Comparison of ENCODE assay signal across 7 mouse cellular contexts in the genomic region with DNA sequence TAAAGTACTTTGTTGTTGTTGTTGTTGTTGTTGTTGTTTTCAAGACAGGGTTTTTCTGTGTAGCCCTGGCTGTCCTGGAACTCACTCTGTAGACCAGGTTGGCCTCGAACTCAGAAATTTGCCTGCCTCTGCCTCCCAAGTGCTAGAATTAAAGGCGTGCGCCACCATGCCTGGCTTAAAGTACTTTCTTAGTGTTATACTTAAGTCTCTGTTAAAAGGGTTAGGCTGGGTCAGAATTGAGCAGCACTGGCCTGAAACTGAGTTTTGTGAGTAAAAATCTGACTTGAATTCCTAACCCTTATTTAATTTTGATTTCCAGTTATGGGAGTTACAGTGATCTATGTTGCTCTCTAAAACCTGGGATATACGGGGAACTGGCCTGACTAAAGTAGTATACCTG. TPM values are rescaled to one million over a fixed set of nuclear protein-coding genes. Genes with fewer than 3 reads are reported as not detected.
DNase-seq lines count a peak whose midpoint lies in the region; ATAC-seq and TF ChIP-seq lines count a peak whose summit lies in the region.
"Not testable (repeated sequence)": the region's sequence is repeated elsewhere in the genome, so short reads cannot be mapped to it uniquely, and the experiment has no call there.

No protein-coding gene starts in this region.

- H3K4me2 ChIP-seq in heart, embryonic 12.5 days; liver, postnatal 0 days (ENCODE audit: low read depth, low read length): not testable (repeated sequence)
- H3K4me2 ChIP-seq in liver, embryonic 13.5 days, result peak overlapping the region; percentile 71

- H3K9me3 ChIP-seq in MEL (replicated peaks; ENCODE audit: insufficient read depth, low read length); heart, embryonic 12.5 days (replicated peaks); liver, embryonic 13.5 days (replicated peaks); liver, postnatal 0 days (ENCODE audit: low read length): not testable (repeated sequence)

- intact Hi-C loops in gastrocnemius, adult 2 months (cut with DNase I), result not testable (repeated sequence)

- TF ChIP-seq EP300 in MEL (IDR thresholded peaks at IDR 0.05; ENCODE audit: low read depth in 1 of 2, low read length in 2 of 2); liver, postnatal 0 days (IDR thresholded peaks at IDR 0.05; ENCODE audit: low read depth): not testable (repeated sequence)

- H3K27me3 ChIP-seq in MEL (ENCODE audit: control insufficient read depth in 1 of 2, insufficient read depth in 2 of 2, low read length in 2 of 2); heart, embryonic 12.5 days (replicated peaks); liver, embryonic 13.5 days; liver, postnatal 0 days (ENCODE audit: insufficient read depth, low read length); small intestine, adult 2 months (ENCODE audit: control insufficient read depth, insufficient read depth, low read length): not testable (repeated sequence)

- H3K9ac ChIP-seq in MEL (ENCODE audit: control insufficient read depth, low read depth, low read length, poor library complexity, severe bottlenecking), result peak overlapping the region; percentile 30; the same call in 1 of the 2 replicates
- not testable (repeated sequence) for H3K9ac ChIP-seq in heart, embryonic 12.5 days; liver, postnatal 0 days (replicated peaks)
- H3K9ac ChIP-seq in liver, embryonic 13.5 days, result peak overlapping the region; percentile 38; the same call in 1 of the 2 replicates

- H3K4me1 ChIP-seq in MEL (ENCODE audit: control insufficient read depth in 1 of 2, insufficient read depth in 2 of 2, low read length in 2 of 2), result peaks cover 34 to 42% of the 10 kb centered on the region in 2 experiments
- peaks cover 39% of the 10 kb centered on the region for H3K4me1 ChIP-seq in heart, embryonic 12.5 days (replicated peaks)
- H3K4me1 ChIP-seq in liver, embryonic 13.5 days (replicated peaks), result peaks cover 88% of the 10 kb centered on the region
- peaks cover 58% of the 10 kb centered on the region for H3K4me1 ChIP-seq in liver, postnatal 0 days (ENCODE audit: insufficient read depth)
- H3K4me1 ChIP-seq in small intestine, adult 2 months (ENCODE audit: control insufficient read depth, insufficient read depth, insufficient read length, low read length), result not testable (repeated sequence)

- DNase-seq in MEL (ENCODE audit: low read depth, low spot score); gastrocnemius, adult 2 months; liver, embryonic 13.5 days: not testable (repeated sequence)
- DNase-seq in induced T-regulatory cell, adult 2 months (ENCODE audit: low read depth), result peak; percentile 60
- DNase-seq in liver, postnatal 0 days, result peak; percentile 6

- H3K27ac ChIP-seq in MEL (ENCODE audit: control insufficient read depth, low read depth, low read length), result peak overlapping the region; percentile 63
- peak overlapping the region; percentile 75 for H3K27ac ChIP-seq in gastrocnemius, adult 2 months
- H3K27ac ChIP-seq in heart, embryonic 12.5 days (ENCODE audit: poor library complexity, severe bottlenecking), result 0 out of 2 replicates have a peak overlapping the region, but pooled peaks have one; percentile 21
- peak overlapping the region; percentile 95 for H3K27ac ChIP-seq in liver, embryonic 13.5 days
- H3K27ac ChIP-seq in liver, postnatal 0 days (ENCODE audit: low read depth), result peak overlapping the region; percentile 53
- H3K27ac ChIP-seq in small intestine, adult 2 months (ENCODE audit: insufficient read depth, low read depth, low read length), result 0 out of 2 replicates have a peak overlapping the region, but pooled peaks have one; percentile 14

- not testable (repeated sequence) for TF ChIP-seq RAD21 in MEL (IDR thresholded peaks at IDR 0.05; ENCODE audit: low read depth, low read length)

- not testable (repeated sequence) for TF ChIP-seq POLR2A in MEL (IDR thresholded peaks at IDR 0.05; ENCODE audit: control insufficient read depth in 1 of 2, insufficient read depth in 1 of 2, low read depth in 1 of 2, low read length in 2 of 2, poor library complexity in 1 of 2); small intestine, adult 2 months (IDR thresholded peaks at IDR 0.05; ENCODE audit: low read depth, low read length)

- H3K36me3 ChIP-seq in MEL (ENCODE audit: control insufficient read depth in 1 of 2, insufficient read depth in 2 of 2, low read length in 2 of 2), result peaks cover 4 to 72% of the 10 kb centered on the region in 2 experiments
- H3K36me3 ChIP-seq in heart, embryonic 12.5 days; liver, embryonic 13.5 days; small intestine, adult 2 months (ENCODE audit: control insufficient read depth, insufficient read depth, low read length): not testable (repeated sequence)
- H3K36me3 ChIP-seq in liver, postnatal 0 days (replicated peaks; ENCODE audit: insufficient read depth, low read length), result peaks cover 16% of the 10 kb centered on the region

- H3K79me2 ChIP-seq in MEL (ENCODE audit: control insufficient read depth, insufficient read depth, low read length, poor library complexity), result peaks cover 64% of the 10 kb centered on the region

- not testable (repeated sequence) for ATAC-seq in heart, embryonic 12.5 days (ENCODE audit: insufficient number of reproducible peaks, low FRiP score); liver, embryonic 13.5 days (ENCODE audit: low read depth); liver, postnatal 0 days

- WGBS in heart, embryonic 12.5 days, result 89% methylated on average over 4 of the region's 4 CpGs
- WGBS in liver, embryonic 13.5 days (ENCODE audit: insufficient replicate concordance), result 57% methylated on average over 4 of the region's 4 CpGs
- WGBS in liver, postnatal 0 days (ENCODE audit: insufficient replicate concordance), result 70% methylated on average over 4 of the region's 4 CpGs
- 83% methylated on average over 4 of the region's 4 CpGs for WGBS in small intestine, adult 2 months

- TF ChIP-seq CTCF in MEL (IDR thresholded peaks at IDR 0.05 in 2 of 3, conservative IDR thresholded peaks at IDR 0.05 in 1 of 3; ENCODE audit: control insufficient read depth in 1 of 3, insufficient read depth in 1 of 3, low read depth in 2 of 3, low read length in 3 of 3, poor library complexity in 1 of 3, severe bottlenecking in 1 of 3); gastrocnemius, adult 2 months (IDR thresholded peaks at IDR 0.05); liver, postnatal 0 days (IDR thresholded peaks at IDR 0.05; ENCODE audit: low read depth); small intestine, adult 2 months (IDR thresholded peaks at IDR 0.05; ENCODE audit: extremely low read depth, insufficient read length, insufficient replicate concordance, low read depth, low read length): not testable (repeated sequence)

- peak overlapping the region in 1 of 2 experiments; percentile 3; a peak in 1 of 4 replicates for H3K4me3 ChIP-seq in MEL (ENCODE audit: control insufficient read depth in 1 of 2, insufficient read depth in 1 of 2, low read depth in 2 of 2, low read length in 2 of 2)
- H3K4me3 ChIP-seq in gastrocnemius, adult 2 months; heart, embryonic 12.5 days; liver, embryonic 13.5 days (replicated peaks); liver, postnatal 0 days (ENCODE audit: low read depth, low read length); small intestine, adult 2 months (ENCODE audit: low read depth, low read length): not testable (repeated sequence)

RNA-seq across cellular contexts. Expression of gene Sugt1, which starts 52.8 kb away (rescaled TPM):
- total RNA-seq in MEL (2012; rRNA removed), result 175 and 182 TPM in 2 replicates
- polyA plus RNA-seq in MEL (2012; ENCODE audit: insufficient read depth in 1 of 2, insufficient read length in 2 of 2, low read depth in 1 of 2, low replicate concordance in 2 of 2, missing spikeins in 1 of 2), result 100 to 1,000 TPM; 135 to 616 TPM
- total RNA-seq in gastrocnemius, adult 2 months (2021), result 10 to 100 TPM; 96.5 to 97.2 TPM
- polyA plus RNA-seq in heart, embryonic 12.5 days (2016; fragmentation: Nextera tagmentation; extraction: Ambion mirVana), result 98.9 and 99.1 TPM in 2 replicates
- 53.6 and 62.6 TPM in 2 replicates for polyA plus RNA-seq in liver, embryonic 13.5 days (2015; fragmentation: Nextera tagmentation; extraction: Ambion mirVana)
- polyA plus RNA-seq in liver, postnatal 0 days (2015; fragmentation: Nextera tagmentation; extraction: Ambion mirVana), result 33.2 and 33.5 TPM in 2 replicates
- polyA plus RNA-seq in small intestine, adult 2 months (2012; rRNA removed), result 1.2 and 1.7 TPM in 2 replicates

RNA-seq across cellular contexts. Expression of gene Wbp4, which starts 53.3 kb away (rescaled TPM):
- 14.5 and 15.9 TPM in 2 replicates for total RNA-seq in MEL (2012; rRNA removed)
- polyA plus RNA-seq in MEL (2012; ENCODE audit: insufficient read depth in 1 of 2, insufficient read length in 2 of 2, low read depth in 1 of 2, low replicate concordance in 2 of 2, missing spikeins in 1 of 2), result 10 to 100 TPM; 22.1 to 87.6 TPM
- total RNA-seq in gastrocnemius, adult 2 months (2021), result 10 to 100 TPM; 19.3 to 25.7 TPM
- polyA plus RNA-seq in heart, embryonic 12.5 days (2016; fragmentation: Nextera tagmentation; extraction: Ambion mirVana), result 29.5 and 30.6 TPM in 2 replicates
- 17.6 and 20.6 TPM in 2 replicates for polyA plus RNA-seq in liver, embryonic 13.5 days (2015; fragmentation: Nextera tagmentation; extraction: Ambion mirVana)
- 15.1 and 16.2 TPM in 2 replicates for polyA plus RNA-seq in liver, postnatal 0 days (2015; fragmentation: Nextera tagmentation; extraction: Ambion mirVana)
- polyA plus RNA-seq in small intestine, adult 2 months (2012; rRNA removed), result 0.98 and 2.0 TPM in 2 replicates

RNA-seq across cellular contexts. Expression of gene Elf1, which starts 53.7 kb away (rescaled TPM):
- 21.5 and 27.3 TPM in 2 replicates for total RNA-seq in MEL (2012; rRNA removed)
- 10 to 100 TPM; 24.2 to 43.1 TPM for polyA plus RNA-seq in MEL (2012; ENCODE audit: insufficient read depth in 1 of 2, insufficient read length in 2 of 2, low read depth in 1 of 2, low replicate concordance in 2 of 2, missing spikeins in 1 of 2)
- total RNA-seq in gastrocnemius, adult 2 months (2021), result 1 to 10 TPM; 4.6 to 6.0 TPM
- polyA plus RNA-seq in heart, embryonic 12.5 days (2016; fragmentation: Nextera tagmentation; extraction: Ambion mirVana), result 10.5 and 11.0 TPM in 2 replicates
- 11.9 and 13.8 TPM in 2 replicates for polyA plus RNA-seq in liver, embryonic 13.5 days (2015; fragmentation: Nextera tagmentation; extraction: Ambion mirVana)
- 9.0 and 11.0 TPM in 2 replicates for polyA plus RNA-seq in liver, postnatal 0 days (2015; fragmentation: Nextera tagmentation; extraction: Ambion mirVana)
- polyA plus RNA-seq in small intestine, adult 2 months (2012; rRNA removed), result 6.4 and 20.1 TPM in 2 replicates

Comparison
In these comparisons a context has a peak if more than half of its experiments do, and no peak if none do; other contexts are left out.
1. H3K27ac ChIP-seq: peak in every context shown above with its lines; median percentile 95 in liver, embryonic 13.5 days; 75 in gastrocnemius, adult 2 months; 63 in MEL; 53 in liver, postnatal 0 days; 21 in heart, embryonic 12.5 days; 14 in small intestine, adult 2 months.
2. RNA of gene Sugt1, which starts 52.8 kb away (polyA plus RNA-seq): 135 to 616 TPM in MEL, 98.9 to 99.1 TPM in heart, embryonic 12.5 days, 53.6 to 62.6 TPM in liver, embryonic 13.5 days and 33.2 to 33.5 TPM in liver, postnatal 0 days; 1.2 to 1.7 TPM in small intestine, adult 2 months; every median in the first group is over 10 times any median in the second.